Mouse (Mus musculus): ENCODE data around the gene Fscn1. TPM values are rescaled to one million over a fixed set of nuclear protein-coding genes. Genes with fewer than 3 reads are reported as not detected.

Fscn1 gene
- polyA plus RNA-seq, 1 experiment from 2014 or later = 728 TPM

DNA sequence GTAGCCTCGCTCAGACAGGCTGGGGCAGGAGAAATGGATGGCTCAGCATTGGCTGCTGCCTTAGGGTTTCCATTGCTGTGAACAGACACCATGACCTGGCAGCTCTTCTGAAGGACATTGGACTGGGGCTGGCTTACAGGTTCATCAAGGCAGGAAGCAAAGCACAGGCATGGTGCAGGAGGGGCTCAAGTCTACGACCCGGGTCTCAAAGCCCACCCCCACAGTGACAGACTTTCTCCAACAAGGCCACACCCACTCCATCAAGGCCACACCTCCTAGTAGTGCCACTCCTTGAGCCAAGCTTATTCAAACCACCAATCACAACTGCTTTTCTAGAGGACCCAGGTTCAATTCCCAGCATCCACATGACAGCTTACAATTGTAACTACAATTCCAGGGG, 13.8 kb downstream of the Fscn1 start:
- Histone ChIP-seq H3K4me3 (ENCODE audit: low read depth, low read length) (no peak overlapping the region), H3K9me3 (ENCODE audit: control insufficient read depth, low read length) (no peaks in the 10 kb centered on the region), H3K36me3 (ENCODE audit: control insufficient read depth, insufficient read depth, low read length) (peaks cover 30% of the 10 kb centered on the region), H3K4me2 (ENCODE audit: low read depth, low read length, severe bottlenecking) (no peak overlapping the region), H3K4me1 (replicated peaks; ENCODE audit: control insufficient read depth, insufficient read depth, low read length) (0 out of 2 replicates have a peak, but pooled peaks cover 2% of the 10 kb centered on the region), H3K9ac (ENCODE audit: low read length) (no peak overlapping the region), H3K27me3 (ENCODE audit: control insufficient read depth, insufficient read depth, low read length) (no peaks in the 10 kb centered on the region), H3K27ac (ENCODE audit: low read depth, low read length) (no peak overlapping the region)
- ATAC-seq (replicated peaks; ENCODE audit: low FRiP score) (0 out of 2 replicates have a peak, but pooled peaks have one; percentile 21), DNase-seq (ENCODE audit: low spot score) (no peak)
- WGBS = 57% methylated on average over 3 of the region's 3 CpGs

DNA sequence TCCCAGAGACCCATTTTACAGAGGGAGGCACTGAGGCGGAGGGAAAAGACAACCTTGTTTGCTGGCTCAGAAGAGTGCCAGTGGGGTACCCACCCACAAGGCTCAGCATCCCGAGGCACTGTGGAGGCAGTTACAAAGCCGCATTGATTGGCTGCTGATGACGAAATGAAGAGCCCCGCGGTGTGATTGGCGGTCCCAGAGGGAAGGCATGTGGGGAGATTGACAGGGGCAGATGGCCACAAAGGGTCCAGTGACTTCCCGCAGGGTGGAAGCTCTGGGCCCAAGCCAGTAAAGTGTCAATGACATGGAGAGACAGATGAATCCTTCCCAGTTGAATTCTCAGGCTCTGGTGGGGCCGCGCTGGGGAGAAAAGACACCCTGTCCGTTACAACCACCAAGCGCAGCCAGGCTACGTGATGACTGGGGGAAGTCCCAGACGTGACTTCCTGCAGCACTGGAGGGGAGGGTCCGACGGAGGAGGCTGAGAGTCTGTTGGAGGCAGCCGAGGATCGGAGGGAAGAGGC, 14.5 kb downstream of the Fscn1 start:
- Histone ChIP-seq H3K9ac (ENCODE audit: low read length) (peak overlapping the region; percentile 18; the same call in 1 of the 2 replicates), H3K4me3 (ENCODE audit: low read depth, low read length) (no peak overlapping the region), H3K27ac (ENCODE audit: low read depth, low read length) (no peak overlapping the region; the same call in none of the 2 replicates), H3K9me3 (ENCODE audit: control insufficient read depth, low read length) (no peaks in the 10 kb centered on the region), H3K4me2 (ENCODE audit: low read depth, low read length, severe bottlenecking) (0 out of 2 replicates have a peak overlapping the region, but pooled peaks have one; percentile 20), H3K27me3 (ENCODE audit: control insufficient read depth, insufficient read depth, low read length) (no peaks in the 10 kb centered on the region), H3K36me3 (ENCODE audit: control insufficient read depth, insufficient read depth, low read length) (peaks cover 24% of the 10 kb centered on the region), H3K4me1 (replicated peaks; ENCODE audit: control insufficient read depth, insufficient read depth, low read length) (0 out of 2 replicates have a peak, but pooled peaks cover 2% of the 10 kb centered on the region)
- ATAC-seq (replicated peaks; ENCODE audit: low FRiP score) = peak; percentile 83
- peak; percentile 80 for DNase-seq (ENCODE audit: low spot score)
- WGBS = 24% methylated on average over 18 of the region's 18 CpGs

DNA sequence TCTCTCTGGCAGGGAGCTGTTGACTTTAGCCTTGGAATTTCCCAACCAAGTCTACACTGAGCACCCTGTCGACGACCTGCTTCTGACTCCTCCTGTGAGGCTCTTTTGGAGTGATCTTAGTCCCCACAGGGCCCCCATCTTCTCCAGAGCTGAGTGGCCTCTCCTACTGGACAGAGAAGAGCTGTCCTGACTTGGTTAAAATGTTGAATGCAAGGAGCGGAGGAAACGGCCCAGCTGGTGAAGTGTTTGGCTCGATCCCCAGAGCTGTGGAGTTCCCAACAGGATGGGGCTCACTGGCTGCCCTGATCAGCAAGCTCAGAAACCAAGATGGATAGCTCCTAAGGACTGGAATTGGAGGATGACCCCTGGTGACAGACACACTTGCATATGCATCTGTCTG, 16.4 kb downstream of the Fscn1 start:
- Histone ChIP-seq H3K9me3 (ENCODE audit: control insufficient read depth, low read length) (no peaks in the 10 kb centered on the region), H3K4me1 (replicated peaks; ENCODE audit: control insufficient read depth, insufficient read depth, low read length) (0 out of 2 replicates have a peak, but pooled peaks cover 2% of the 10 kb centered on the region), H3K36me3 (ENCODE audit: control insufficient read depth, insufficient read depth, low read length) (peaks cover 8% of the 10 kb centered on the region), H3K27ac (ENCODE audit: low read depth, low read length) (no peak overlapping the region), H3K4me3 (ENCODE audit: low read depth, low read length) (no peak overlapping the region), H3K9ac (ENCODE audit: low read length) (no peak overlapping the region), H3K4me2 (ENCODE audit: low read depth, low read length, severe bottlenecking) (no peak overlapping the region), H3K27me3 (ENCODE audit: control insufficient read depth, insufficient read depth, low read length) (no peaks in the 10 kb centered on the region)
- ATAC-seq (replicated peaks; ENCODE audit: low FRiP score) = no peak
- DNase-seq (ENCODE audit: low spot score) = no peak
- WGBS = 77% methylated on average over 5 of the region's 5 CpGs

DNA sequence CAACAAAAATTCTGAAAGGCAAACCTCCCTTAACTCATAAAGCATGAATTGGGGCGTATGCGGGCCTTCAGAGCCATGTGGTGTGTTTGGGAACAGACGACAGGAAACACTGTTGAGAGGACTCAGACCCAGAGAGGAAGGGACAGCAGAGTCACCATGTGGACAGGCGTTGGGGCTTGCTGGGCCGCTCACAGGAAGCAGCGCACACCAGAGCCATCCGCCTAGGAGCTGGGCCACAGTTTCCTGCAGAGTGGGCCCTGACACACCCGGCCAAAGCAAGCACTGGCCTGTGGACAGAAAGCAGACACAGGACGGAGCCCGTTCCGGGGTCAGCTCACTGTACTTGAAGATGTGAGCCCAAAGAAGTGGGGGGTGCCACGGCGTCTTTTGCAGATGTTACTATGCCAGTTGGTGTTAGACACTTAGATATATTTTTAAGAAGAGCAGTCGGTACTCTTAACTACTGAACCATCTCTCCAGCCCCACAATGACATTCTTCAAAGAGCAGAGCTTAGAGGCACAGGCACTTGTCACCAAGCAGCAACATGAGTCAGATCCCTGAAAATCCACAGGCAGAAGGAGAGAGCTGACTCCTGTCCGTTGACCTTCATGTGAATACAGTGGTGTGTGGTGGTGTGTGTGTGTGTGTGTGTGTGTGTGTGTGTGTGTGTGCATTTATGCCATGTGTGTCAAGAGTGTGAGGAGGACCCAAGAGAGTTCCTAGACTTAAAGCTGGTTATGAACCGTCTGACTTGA, 22.1 kb downstream of the Fscn1 start:
- Histone ChIP-seq H3K27me3 (ENCODE audit: control insufficient read depth, insufficient read depth, low read length) (no peaks in the 10 kb centered on the region), H3K9ac (ENCODE audit: low read length) (no peak overlapping the region), H3K4me1 (replicated peaks; ENCODE audit: control insufficient read depth, insufficient read depth, low read length) (no peaks in the 10 kb centered on the region), H3K36me3 (ENCODE audit: control insufficient read depth, insufficient read depth, low read length) (no peaks in the 10 kb centered on the region), H3K9me3 (ENCODE audit: control insufficient read depth, low read length) (no peaks in the 10 kb centered on the region), H3K4me2 (ENCODE audit: low read depth, low read length, severe bottlenecking) (no peak overlapping the region), H3K4me3 (ENCODE audit: low read depth, low read length) (no peak overlapping the region), H3K27ac (ENCODE audit: low read depth, low read length) (no peak overlapping the region)
- WGBS = 90% methylated on average over 16 of the region's 16 CpGs
- DNase-seq (ENCODE audit: low spot score) (no peak), ATAC-seq (replicated peaks; ENCODE audit: low FRiP score) (no peak)

DNA sequence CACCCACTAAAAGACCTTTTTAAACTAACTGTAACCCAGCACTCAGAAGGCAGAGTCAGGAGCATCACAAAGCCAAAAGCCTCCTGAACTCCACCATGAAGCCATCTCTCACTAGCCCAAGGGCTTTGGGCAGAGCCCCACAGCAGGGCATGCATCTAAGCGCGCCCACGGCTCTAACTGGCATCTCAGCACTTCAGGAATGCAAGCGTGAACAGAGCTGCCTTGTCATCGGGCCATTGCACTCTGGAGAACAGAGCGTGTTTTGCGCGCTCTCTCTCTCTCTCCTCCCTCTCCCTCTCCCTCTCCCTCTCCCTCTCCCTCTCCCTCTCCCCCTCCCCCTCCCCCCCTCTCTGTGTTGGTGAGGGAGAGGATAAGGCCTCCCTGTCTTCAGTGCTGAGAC, 23.0 kb downstream of the Fscn1 start:
- no peak overlapping the region for H3K4me3 ChIP-seq (ENCODE audit: low read depth, low read length)
- H3K9me3 ChIP-seq (ENCODE audit: control insufficient read depth, low read length) = no peaks in the 10 kb centered on the region; the same call in 1 of the 2 replicates
- H3K4me1 ChIP-seq (replicated peaks; ENCODE audit: control insufficient read depth, insufficient read depth, low read length) = no peaks in the 10 kb centered on the region
- no peak for DNase-seq (ENCODE audit: low spot score)
- no peaks in the 10 kb centered on the region for H3K27me3 ChIP-seq (ENCODE audit: control insufficient read depth, insufficient read depth, low read length)
- H3K4me2 ChIP-seq (ENCODE audit: low read depth, low read length, severe bottlenecking) = no peak overlapping the region
- 73% methylated on average over 8 of the region's 8 CpGs for WGBS
- no peak for ATAC-seq (replicated peaks; ENCODE audit: low FRiP score)
- no peaks in the 10 kb centered on the region for H3K36me3 ChIP-seq (ENCODE audit: control insufficient read depth, insufficient read depth, low read length)
- H3K9ac ChIP-seq (ENCODE audit: low read length) = no peak overlapping the region
- H3K27ac ChIP-seq (ENCODE audit: low read depth, low read length) = no peak overlapping the region

DNA sequence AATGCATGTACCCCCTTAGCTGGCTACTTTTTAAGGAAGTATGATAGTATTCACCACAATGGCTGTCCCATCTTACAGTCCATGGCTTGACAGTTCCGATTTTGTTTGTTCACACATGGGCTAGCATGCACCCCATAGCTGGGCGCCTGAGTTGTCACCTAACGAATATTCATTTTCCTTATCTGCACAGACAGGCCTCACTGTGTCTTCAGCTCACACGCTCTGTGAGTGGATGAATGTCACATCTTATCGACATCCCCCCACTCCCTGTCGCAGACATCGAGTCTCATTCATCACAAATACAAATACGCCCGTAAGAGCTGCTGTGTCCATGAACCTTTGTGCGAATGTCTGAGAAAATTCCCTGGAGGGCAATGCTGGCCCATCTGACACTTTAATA, 24.1 kb downstream of the Fscn1 start:
- ATAC-seq (replicated peaks; ENCODE audit: low FRiP score) = no peak

DNA sequence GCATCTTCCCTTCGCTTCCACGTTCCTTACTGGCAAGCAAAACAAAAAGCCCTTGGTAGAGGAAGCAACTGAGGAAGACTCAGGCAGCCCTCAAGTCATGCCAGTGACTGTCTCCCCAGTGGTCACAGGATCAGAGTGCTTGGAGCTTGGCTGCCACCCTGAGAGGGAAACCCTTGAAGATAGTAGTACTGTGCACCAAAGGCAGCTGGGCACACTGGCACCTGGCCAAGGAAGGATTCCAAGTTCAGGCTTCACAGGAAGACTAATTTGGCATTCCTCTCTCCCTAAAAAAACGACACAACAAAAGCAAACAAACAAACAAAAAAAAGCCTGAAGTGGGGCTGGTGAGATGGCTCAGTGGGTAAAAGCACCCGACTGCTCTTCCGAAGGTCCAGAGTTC, 28.4 kb downstream of the Fscn1 start:
- no peak for DNase-seq (ENCODE audit: low spot score)
- WGBS = 90% methylated on average over 5 of the region's 5 CpGs
- H3K27ac ChIP-seq (ENCODE audit: low read depth, low read length) = no peak overlapping the region
- no peaks in the 10 kb centered on the region for H3K4me1 ChIP-seq (replicated peaks; ENCODE audit: control insufficient read depth, insufficient read depth, low read length)
- no peak for ATAC-seq (replicated peaks; ENCODE audit: low FRiP score)
- H3K9me3 ChIP-seq (ENCODE audit: control insufficient read depth, low read length) = no peaks in the 10 kb centered on the region; the same call in 1 of the 2 replicates
- H3K4me2 ChIP-seq (ENCODE audit: low read depth, low read length, severe bottlenecking) = no peak overlapping the region
- no peaks in the 10 kb centered on the region; the same call in 1 of the 2 replicates for H3K36me3 ChIP-seq (ENCODE audit: control insufficient read depth, insufficient read depth, low read length)
- no peaks in the 10 kb centered on the region for H3K27me3 ChIP-seq (ENCODE audit: control insufficient read depth, insufficient read depth, low read length)
- H3K4me3 ChIP-seq (ENCODE audit: low read depth, low read length) = no peak overlapping the region
- no peak overlapping the region for H3K9ac ChIP-seq (ENCODE audit: low read length)

More for the DNA sequence above, 24.1 kb downstream of the Fscn1 start:
- Histone ChIP-seq H3K4me2 (ENCODE audit: low read depth, low read length, severe bottlenecking) (no peak overlapping the region), H3K9me3 (ENCODE audit: control insufficient read depth, low read length) (no peaks in the 10 kb centered on the region; the same call in 1 of the 2 replicates), H3K27me3 (ENCODE audit: control insufficient read depth, insufficient read depth, low read length) (no peaks in the 10 kb centered on the region), H3K4me1 (replicated peaks; ENCODE audit: control insufficient read depth, insufficient read depth, low read length) (no peaks in the 10 kb centered on the region), H3K9ac (ENCODE audit: low read length) (no peak overlapping the region), H3K27ac (ENCODE audit: low read depth, low read length) (no peak overlapping the region), H3K36me3 (ENCODE audit: control insufficient read depth, insufficient read depth, low read length) (no peaks in the 10 kb centered on the region), H3K4me3 (ENCODE audit: low read depth, low read length) (no peak overlapping the region)
- 94% methylated on average over 10 of the region's 10 CpGs for WGBS
- no peak for DNase-seq (ENCODE audit: low spot score)

DNA sequence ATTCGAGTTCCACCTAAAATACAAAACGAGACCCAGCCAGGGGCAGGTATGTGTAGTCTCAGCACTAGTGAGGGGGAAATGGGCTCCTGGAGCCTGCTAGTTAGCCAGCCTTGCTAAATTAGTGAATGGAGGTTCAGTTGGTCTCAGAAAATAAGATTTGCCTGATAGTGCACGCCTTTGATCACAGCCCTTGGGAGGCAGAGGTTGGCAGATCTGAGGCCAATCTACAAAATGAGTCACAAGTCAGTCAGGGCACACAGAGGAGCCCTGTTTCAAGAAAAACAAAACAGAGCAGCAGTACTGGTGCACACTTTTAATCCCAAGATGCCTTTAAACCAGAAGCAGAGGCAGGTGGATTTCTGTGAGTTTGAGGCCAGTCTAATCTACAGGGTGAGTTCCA, 29.0 kb downstream of the Fscn1 start:
- WGBS = 88% methylated on average over 3 of the region's 3 CpGs
- ATAC-seq (replicated peaks; ENCODE audit: low FRiP score) = no peak
- no peaks in the 10 kb centered on the region; the same call in 1 of the 2 replicates for H3K36me3 ChIP-seq (ENCODE audit: control insufficient read depth, insufficient read depth, low read length)
- H3K9me3 ChIP-seq (ENCODE audit: control insufficient read depth, low read length) = no peaks in the 10 kb centered on the region; the same call in 1 of the 2 replicates
- no peak overlapping the region for H3K27ac ChIP-seq (ENCODE audit: low read depth, low read length)
- H3K4me2 ChIP-seq (ENCODE audit: low read depth, low read length, severe bottlenecking) = no peak overlapping the region
- H3K4me3 ChIP-seq (ENCODE audit: low read depth, low read length) = no peak overlapping the region
- H3K4me1 ChIP-seq (replicated peaks; ENCODE audit: control insufficient read depth, insufficient read depth, low read length) = no peaks in the 10 kb centered on the region
- no peak for DNase-seq (ENCODE audit: low spot score)
- no peak overlapping the region for H3K9ac ChIP-seq (ENCODE audit: low read length)
- H3K27me3 ChIP-seq (ENCODE audit: control insufficient read depth, insufficient read depth, low read length) = no peaks in the 10 kb centered on the region
